Mouse (Mus musculus) C2C12 (cell line): ENCODE measurements around the gene Dgkk.

Experiments used
- CEBPB ChIP-seq: IDR thresholded peaks from one replicate; pipeline ENCODE4 v1.6.1; 2011; ENCODE audit warnings: low read depth, mild to moderate bottlenecking, control low read depth, moderate library complexity
- CTCF ChIP-seq: IDR thresholded peaks from one replicate; pipeline ENCODE4 v1.5.1; 2011; ENCODE audit not compliant: control insufficient read depth, insufficient read depth, insufficient read length
- FOSL1 ChIP-seq: IDR thresholded peaks from one replicate; pipeline ENCODE4 v1.8.0; 2011; ENCODE audit warnings: mild to moderate bottlenecking, low read length; ENCODE audit not compliant: poor library complexity, insufficient read depth, severe bottlenecking
- MYOD1 ChIP-seq: IDR thresholded peaks from one replicate; pipeline ENCODE4 v1.6.1; 2011; ENCODE audit warnings: low read depth; ENCODE audit not compliant: control insufficient read depth, insufficient read length
- MYOG ChIP-seq: IDR thresholded peaks from one replicate; pipeline ENCODE4 v1.6.1; 2011; ENCODE audit not compliant: control insufficient read depth, insufficient read length; ENCODE audit errors: extremely low read depth
- USF1 ChIP-seq: IDR thresholded peaks from one replicate; pipeline ENCODE4 v1.6.1; 2011; ENCODE audit warnings: low read depth, mild to moderate bottlenecking, control low read depth, moderate library complexity

- no peak for TF ChIP-seq CTCF
- no peak for TF ChIP-seq USF1
- no peak for TF ChIP-seq MYOD1
- no peak for TF ChIP-seq MYOG
- no peak for TF ChIP-seq FOSL1
- no peak for TF ChIP-seq CEBPB
Observed at GRCm38 (mm10) chrX:6854136-6854535, 75.0 kb downstream of the Dgkk start.
